Mouse (Mus musculus): ENCODE measurements around the gene 4930467E23Rik. TPM values are rescaled to one million over a fixed set of nuclear protein-coding genes. Genes with fewer than 3 reads are reported as not detected.
A peak's percentile ranks its signal among the peaks of the same experiment; 100 is the strongest.
"Not testable (repeated sequence)": the region's sequence is repeated elsewhere in the genome, so short reads cannot be mapped to it uniquely, and the experiment has no call there.

Gene 4930467E23Rik
- polyA plus RNA-seq, 1 experiment from 2014 or later: not detected

GRCm38 (mm10) chr8:19703906-19704305 lies 25.5 kb upstream of the 4930467E23Rik start:
- not testable (repeated sequence) for ATAC-seq (ENCODE audit: insufficient number of reproducible peaks, low FRiP score, low TSS enrichment, low read depth)

DNA sequence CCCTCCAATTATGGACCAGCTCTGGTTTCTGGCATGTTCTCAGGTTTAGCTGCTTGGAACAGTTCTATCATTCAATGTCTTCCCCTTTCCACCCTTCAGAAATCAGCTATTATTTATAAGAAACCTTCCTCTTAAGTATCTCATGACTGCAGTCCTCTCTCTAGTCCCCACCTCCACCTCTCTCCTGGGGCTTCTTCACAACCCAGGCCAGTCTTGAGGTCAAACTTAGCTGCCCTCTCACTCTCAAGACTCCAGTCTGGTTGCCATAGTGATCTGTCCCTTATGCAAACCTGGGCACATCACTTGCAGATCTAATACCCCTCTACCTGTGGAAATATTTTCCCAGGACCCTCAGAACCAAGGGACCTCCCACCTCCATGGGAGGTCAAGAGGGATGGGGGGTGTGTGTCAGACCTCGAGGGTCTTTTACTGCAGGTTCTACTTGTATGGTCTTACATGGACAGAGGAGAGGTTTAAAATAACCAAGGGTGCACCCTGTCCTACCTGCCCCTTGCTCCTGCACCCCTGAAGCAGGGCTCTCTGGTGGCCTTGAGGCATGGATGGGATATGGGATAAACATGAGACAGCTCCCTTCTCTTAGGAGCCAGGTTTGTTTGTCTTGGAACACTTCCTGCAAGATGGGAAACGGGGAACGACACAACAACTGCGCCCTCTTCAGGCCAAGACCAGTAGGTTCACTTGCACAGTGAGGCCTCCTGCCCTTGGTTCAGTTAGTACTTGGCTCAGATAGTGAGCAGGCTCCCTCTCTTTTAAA lies 24.7 kb upstream of the 4930467E23Rik start:
- H3K9me3 ChIP-seq, H3K9ac ChIP-seq: not testable (repeated sequence)
- WGBS: 80% methylated on average over 1 of the region's 4 CpGs

More at GRCm38 (mm10) chr8:19703906-19704305, 25.5 kb upstream of the 4930467E23Rik start:
- H3K4me1 ChIP-seq, H3K27me3 ChIP-seq, H3K9me3 ChIP-seq, H3K36me3 ChIP-seq, H3K9ac ChIP-seq, H3K4me3 ChIP-seq, H3K4me2 ChIP-seq, H3K27ac ChIP-seq: not testable (repeated sequence)

GRCm38 (mm10) chr8:19705216-19705600 lies 24.2 kb upstream of the 4930467E23Rik start:
- H3K9ac ChIP-seq; H3K36me3 ChIP-seq; H3K4me3 ChIP-seq; H3K27me3 ChIP-seq; H3K9me3 ChIP-seq; ATAC-seq (ENCODE audit: insufficient number of reproducible peaks, low FRiP score, low TSS enrichment, low read depth); H3K27ac ChIP-seq; H3K4me2 ChIP-seq; H3K4me1 ChIP-seq: not testable (repeated sequence)
- 79% methylated on average over 9 of the region's 9 CpGs for WGBS

More for the DNA sequence above, 24.7 kb upstream of the 4930467E23Rik start:
- not testable (repeated sequence) for H3K4me1 ChIP-seq; H3K27me3 ChIP-seq; H3K27ac ChIP-seq; H3K4me3 ChIP-seq; H3K4me2 ChIP-seq; H3K36me3 ChIP-seq; ATAC-seq (ENCODE audit: insufficient number of reproducible peaks, low FRiP score, low TSS enrichment, low read depth)

GRCm38 (mm10) chr8:19706101-19706725 lies 23.2 kb upstream of the 4930467E23Rik start:
- not testable (repeated sequence) for H3K9me3 ChIP-seq; H3K9ac ChIP-seq; ATAC-seq (ENCODE audit: insufficient number of reproducible peaks, low FRiP score, low TSS enrichment, low read depth); H3K4me2 ChIP-seq; H3K27me3 ChIP-seq; H3K4me3 ChIP-seq; H3K4me1 ChIP-seq; H3K36me3 ChIP-seq; H3K27ac ChIP-seq
- 74% methylated on average over 4 of the region's 4 CpGs for WGBS

DNA sequence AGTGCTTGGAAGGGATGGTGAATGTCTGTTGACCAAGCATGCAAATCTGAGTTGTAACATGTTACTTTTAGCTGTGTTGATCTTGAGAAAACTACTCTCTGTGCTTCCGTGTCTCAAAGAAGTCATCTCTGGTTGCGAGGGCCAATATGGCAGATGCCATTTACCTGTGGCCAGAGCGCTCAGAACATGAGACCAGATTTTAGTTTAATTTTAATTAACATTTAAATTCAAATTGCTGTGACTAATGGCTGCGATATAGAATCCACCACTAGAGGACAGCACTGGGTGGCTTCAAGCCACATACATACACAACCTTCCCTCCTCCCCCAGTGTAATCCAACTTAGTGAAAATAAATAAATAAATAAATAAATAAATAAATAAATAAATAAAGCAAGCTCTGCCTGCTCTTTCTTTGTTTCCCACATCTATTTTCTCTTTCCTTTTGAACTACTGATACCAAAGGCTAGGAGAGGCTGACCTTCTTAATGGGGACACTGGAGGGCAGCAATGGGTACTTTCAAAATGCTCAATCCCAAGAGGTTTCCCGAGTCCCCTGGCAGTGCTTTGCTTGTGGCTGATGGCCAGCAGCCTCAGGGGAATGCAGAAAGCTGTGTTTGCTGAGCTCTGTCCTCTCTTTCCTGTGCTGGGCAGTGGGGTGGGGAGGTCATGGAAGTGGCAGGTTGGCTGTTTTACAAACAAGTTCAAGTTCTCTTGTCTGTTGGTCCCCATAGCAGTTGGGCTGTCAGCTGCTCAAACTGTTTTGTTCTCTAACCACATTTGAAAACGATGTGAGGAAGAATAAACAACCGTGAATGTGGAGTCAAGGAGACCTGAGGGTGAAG lies 22.2 kb upstream of the 4930467E23Rik start:
- 71% methylated on average over 7 of the region's 7 CpGs for WGBS

DNA sequence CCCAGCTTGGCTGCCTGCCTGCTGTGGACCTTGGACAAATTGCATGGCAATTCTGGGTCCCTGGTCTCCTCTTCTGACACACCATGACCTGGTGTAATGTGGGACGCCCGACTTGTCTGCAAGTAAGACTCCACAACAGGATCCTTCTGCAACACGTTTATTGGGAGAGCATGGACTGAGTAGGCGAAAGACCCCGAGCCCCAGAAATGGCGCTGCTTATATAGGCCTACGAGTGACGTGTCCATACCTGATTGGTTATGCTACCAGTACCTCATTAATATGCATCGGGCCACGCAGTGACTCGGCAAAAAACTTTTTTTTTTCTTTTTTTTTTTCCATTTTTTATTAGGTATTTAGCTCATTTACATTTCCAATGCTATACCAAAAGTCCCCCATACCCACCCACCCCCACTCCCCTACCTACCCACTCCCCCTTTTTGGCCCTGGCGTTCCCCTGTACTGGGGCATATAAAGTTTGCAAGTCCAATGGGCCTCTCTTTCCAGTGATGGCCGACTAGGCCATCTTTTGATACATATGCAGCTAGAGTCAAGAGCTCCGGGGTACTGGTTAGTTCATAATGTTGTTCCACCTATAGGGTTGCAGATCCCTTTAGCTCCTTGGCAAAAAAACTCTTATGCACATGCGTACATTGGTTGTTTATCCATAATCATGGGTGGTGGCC lies 21.5 kb upstream of the 4930467E23Rik start:
- H3K4me1 ChIP-seq, H3K9ac ChIP-seq, H3K36me3 ChIP-seq, H3K9me3 ChIP-seq, H3K4me3 ChIP-seq, H3K27me3 ChIP-seq, H3K4me2 ChIP-seq, H3K27ac ChIP-seq: not testable (repeated sequence)
- peak; percentile 66; the same call in 1 of the 2 replicates for ATAC-seq (ENCODE audit: insufficient number of reproducible peaks, low FRiP score, low TSS enrichment, low read depth)
- 83% methylated on average over 13 of the region's 15 CpGs for WGBS

More for the DNA sequence above, 22.2 kb upstream of the 4930467E23Rik start:
- H3K27ac ChIP-seq; H3K27me3 ChIP-seq; H3K9ac ChIP-seq; H3K36me3 ChIP-seq; H3K4me2 ChIP-seq; H3K4me3 ChIP-seq; ATAC-seq (ENCODE audit: insufficient number of reproducible peaks, low FRiP score, low TSS enrichment, low read depth); H3K9me3 ChIP-seq; H3K4me1 ChIP-seq: not testable (repeated sequence)

GRCm38 (mm10) chr8:19708976-19709375 lies 20.4 kb upstream of the 4930467E23Rik start:
- H3K9me3 ChIP-seq; H3K36me3 ChIP-seq; H3K4me1 ChIP-seq; H3K27me3 ChIP-seq; H3K27ac ChIP-seq; H3K9ac ChIP-seq; H3K4me3 ChIP-seq; H3K4me2 ChIP-seq; ATAC-seq (ENCODE audit: insufficient number of reproducible peaks, low FRiP score, low TSS enrichment, low read depth): not testable (repeated sequence)

DNA sequence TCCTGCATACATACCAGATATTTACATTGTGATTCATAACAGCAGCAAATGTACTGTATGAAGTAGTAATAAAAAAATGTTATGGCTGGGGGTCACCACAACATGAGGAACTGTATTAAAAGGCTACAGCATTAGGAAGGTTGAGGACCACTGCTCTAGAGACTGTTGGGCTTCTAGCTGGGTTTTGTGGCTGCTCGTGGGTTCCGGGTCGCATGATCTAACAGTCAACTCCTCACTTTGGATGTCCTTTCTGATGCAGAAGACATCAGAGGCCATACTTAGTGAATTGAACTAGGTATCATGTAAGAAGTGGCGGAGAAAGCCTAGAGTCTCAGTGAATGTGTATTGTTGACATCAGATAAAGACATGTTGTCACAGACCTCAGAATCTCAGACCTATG lies 19.9 kb upstream of the 4930467E23Rik start:
- not testable (repeated sequence) for H3K4me1 ChIP-seq; H3K9ac ChIP-seq; ATAC-seq (ENCODE audit: insufficient number of reproducible peaks, low FRiP score, low TSS enrichment, low read depth); H3K4me2 ChIP-seq; H3K36me3 ChIP-seq; H3K9me3 ChIP-seq; H3K4me3 ChIP-seq; H3K27ac ChIP-seq; H3K27me3 ChIP-seq
- WGBS: 90% methylated on average over 4 of the region's 4 CpGs

- not testable (repeated sequence) for H3K27ac ChIP-seq; ATAC-seq (ENCODE audit: insufficient number of reproducible peaks, low FRiP score, low TSS enrichment, low read depth); H3K4me2 ChIP-seq; H3K27me3 ChIP-seq; H3K36me3 ChIP-seq; H3K4me3 ChIP-seq; H3K9me3 ChIP-seq; H3K4me1 ChIP-seq; H3K9ac ChIP-seq
- WGBS: 83% methylated on average over 8 of the region's 9 CpGs
These were observed 18.1 kb upstream of the 4930467E23Rik start for GRCm38 (mm10) chr8:19711171-19711860.

DNA sequence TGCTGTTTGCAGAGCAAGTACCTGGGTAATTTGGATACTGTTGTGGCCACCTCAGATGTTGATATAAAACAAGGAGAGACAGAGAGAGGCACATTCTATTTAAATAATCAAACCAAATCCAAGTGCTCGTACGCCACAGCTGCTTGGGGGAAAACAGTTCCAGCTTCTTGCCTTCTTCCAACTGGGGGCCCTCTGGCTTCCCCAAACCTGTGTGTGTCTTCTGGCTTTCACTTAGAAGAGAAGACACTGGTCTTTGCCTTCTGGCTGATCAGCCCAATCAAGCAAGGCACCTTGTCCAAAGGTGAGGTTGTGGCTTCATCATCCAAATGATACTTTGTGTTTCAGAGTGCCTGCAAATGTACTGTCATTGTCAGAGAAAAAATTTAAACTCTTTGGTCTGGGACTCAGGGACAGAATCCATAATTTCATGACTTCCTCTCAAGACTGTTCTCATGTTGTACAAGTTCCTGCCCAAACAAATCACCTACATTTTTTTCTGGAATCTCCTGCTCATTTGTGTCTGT lies 17.1 kb upstream of the 4930467E23Rik start:
- H3K4me3 ChIP-seq; H3K27me3 ChIP-seq; H3K9ac ChIP-seq; H3K4me2 ChIP-seq; H3K4me1 ChIP-seq; H3K9me3 ChIP-seq; H3K27ac ChIP-seq; ATAC-seq (ENCODE audit: insufficient number of reproducible peaks, low FRiP score, low TSS enrichment, low read depth); H3K36me3 ChIP-seq: not testable (repeated sequence)
- WGBS: 70% methylated on average over 2 of the region's 2 CpGs

GRCm38 (mm10) chr8:19712816-19713215 lies 16.6 kb upstream of the 4930467E23Rik start:
- H3K36me3 ChIP-seq; H3K27ac ChIP-seq; H3K4me3 ChIP-seq; H3K9me3 ChIP-seq; H3K4me1 ChIP-seq; H3K9ac ChIP-seq; H3K27me3 ChIP-seq; ATAC-seq (ENCODE audit: insufficient number of reproducible peaks, low FRiP score, low TSS enrichment, low read depth); H3K4me2 ChIP-seq: not testable (repeated sequence)
- 80% methylated on average over 4 of the region's 4 CpGs for WGBS
